Mouse (Mus musculus) gastrocnemius, adult 2 months (tissue): ENCODE data around the gene Smarcb1. TPM values are rescaled to one million over a fixed set of nuclear protein-coding genes. Genes with fewer than 3 reads are reported as not detected.

Experiments used
- DNase-seq: peaks from one replicate; pipeline ENCODE4 v3.0.0; 2022
- H3K27ac ChIP-seq: fragments of 200-600 bp; 2 replicates; pipeline ENCODE4 v1.8.1; 2022; ENCODE audit warnings: mild to moderate bottlenecking
- H3K4me3 ChIP-seq: fragments of 200-600 bp; 2 replicates; pipeline ENCODE4 v1.8.1; 2022; ENCODE audit warnings: mild to moderate bottlenecking, moderate library complexity
- CTCF ChIP-seq: fragments of 200-600 bp; IDR thresholded peaks from 2 replicates; pipeline ENCODE4 v1.8.1; 2022; ENCODE audit warnings: antibody characterized with exemption, mild to moderate bottlenecking, moderate library complexity
- intact Hi-C: fragments of 180-260 bp; cut with DNase I; formaldehyde crosslinking; loops from one replicate; pipeline ENCODE4 v1.15.1; 2025
- total RNA-seq, 2 experiments: library from RNA; stranded (reverse); gene quantifications; 2 replicates each; pipeline ENCODE4 v1.2.3; 2021

Smarcb1 gene
- total RNA-seq, 2 experiments from 2014 or later: 13.0 to 17.7 TPM

DNA sequence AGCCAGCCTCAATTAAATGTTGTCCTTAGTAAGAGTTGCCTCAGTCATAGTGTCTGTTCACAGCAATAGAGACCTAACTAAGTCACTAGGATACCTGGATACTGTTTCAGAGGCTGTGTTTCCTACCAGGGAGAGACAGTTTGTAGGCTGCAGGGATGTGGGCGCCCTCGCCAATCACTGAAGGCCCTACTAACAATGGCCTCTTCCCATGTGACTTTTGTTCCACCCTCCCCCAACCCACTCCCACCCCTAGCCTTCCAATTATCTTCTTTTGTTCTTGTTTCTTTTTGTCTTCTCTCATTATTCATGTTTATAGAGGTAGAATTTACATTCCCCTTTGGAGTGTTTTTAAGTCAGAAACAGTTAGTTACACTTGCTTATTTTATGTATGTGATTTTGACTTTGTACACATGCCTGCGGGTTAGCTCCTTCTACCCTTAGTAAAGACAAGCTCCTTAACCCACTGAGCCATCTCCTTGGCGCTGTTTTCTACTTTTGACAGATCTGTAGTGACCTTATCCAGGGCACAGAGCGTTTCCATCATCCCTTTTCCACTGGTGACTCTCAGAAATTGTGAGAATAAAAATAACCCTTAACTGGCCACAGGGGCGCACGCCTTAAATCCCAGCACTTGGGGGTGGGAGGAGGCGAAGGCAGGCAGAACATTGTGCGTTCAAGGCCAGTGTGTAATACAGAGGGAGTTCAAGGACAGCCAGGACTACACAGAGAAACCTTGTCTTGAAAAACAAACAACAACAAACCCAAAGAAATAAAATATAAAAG lies 19.8 kb upstream of the Smarcb1 start:
- no peak for TF ChIP-seq CTCF
- Histone ChIP-seq H3K27ac (no peak overlapping the region), H3K4me3 (no peak overlapping the region)
- DNase-seq: no peak
- intact Hi-C loops: no loop called here

DNA sequence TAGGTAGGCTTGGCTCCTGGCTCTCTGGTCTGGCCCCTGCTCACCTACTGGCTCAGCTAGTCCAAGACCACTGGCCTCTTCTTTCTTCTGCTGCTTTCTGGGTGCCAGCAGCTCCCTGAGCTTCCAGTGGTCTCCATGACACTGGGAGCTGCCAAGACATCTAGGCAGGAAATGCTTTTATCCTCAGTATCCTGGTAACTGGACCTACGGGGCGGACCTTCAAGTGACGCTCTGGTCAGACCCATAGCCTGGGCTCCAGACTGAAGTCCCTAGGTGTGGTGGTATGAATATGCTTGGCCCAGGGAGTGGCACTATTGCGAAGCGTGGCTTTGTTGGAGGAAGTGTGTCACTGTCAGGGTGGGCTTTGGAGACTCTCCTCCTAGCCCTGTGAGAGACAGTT lies 19.1 kb upstream of the Smarcb1 start, which contains the start of gene Gm867:
Gene Gm867, minus strand, starts transcription at position 153 of the 400 bp plus-strand sequence.
- no peak for DNase-seq
- no peak for TF ChIP-seq CTCF
- intact Hi-C loops: no loop called here
- H3K4me3 ChIP-seq: no peak within 1 kb of the TSS
- H3K27ac ChIP-seq: no peak within 1 kb of the TSS; the same call in 1 of the 2 replicates

DNA sequence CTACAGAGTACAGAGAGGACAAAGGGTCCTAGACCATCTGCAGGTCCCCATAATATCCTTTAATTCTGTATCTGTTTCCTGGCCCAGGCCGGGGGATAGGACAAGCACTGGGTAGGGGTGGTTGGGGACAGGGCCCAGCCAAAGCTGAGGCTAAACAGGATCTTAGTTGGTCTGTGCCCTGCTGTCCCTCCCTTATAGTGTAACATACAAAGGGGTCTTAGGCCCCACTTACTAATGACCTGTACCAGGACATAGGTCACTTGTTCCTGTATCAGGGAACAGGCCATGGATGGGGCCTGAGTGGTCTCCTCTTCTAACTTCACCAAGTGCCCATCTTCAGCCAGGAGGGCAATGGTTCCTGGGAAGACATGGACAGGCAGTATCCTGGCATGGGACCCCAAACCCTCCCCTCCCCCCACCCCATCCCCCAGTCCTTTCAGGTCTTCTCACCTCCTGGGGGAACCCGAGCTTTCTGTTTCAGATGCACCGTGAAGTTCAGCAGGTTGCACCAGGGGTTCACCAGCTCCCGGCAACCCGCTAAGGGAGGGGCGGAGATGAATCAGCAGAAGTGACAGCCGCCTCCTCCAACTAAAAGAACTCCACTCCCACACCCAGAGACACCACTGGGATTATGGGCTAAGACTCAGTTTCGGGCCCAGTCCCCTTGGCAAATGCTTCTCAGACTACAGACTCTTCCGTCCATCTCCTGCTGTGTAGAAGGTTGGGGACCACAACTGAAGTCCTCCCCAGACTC lies 18.2 kb upstream of the Smarcb1 start:
- intact Hi-C loops: loop anchor here (5.0 kb wide), 1 partner anchor 42 kb away; no protein-coding TSS in a partner anchor
- TF ChIP-seq CTCF: no peak
- H3K27ac ChIP-seq: peak overlapping the region; percentile 7; the same call in 1 of the 2 replicates
- no peak for DNase-seq
- H3K4me3 ChIP-seq: no peak overlapping the region

DNA sequence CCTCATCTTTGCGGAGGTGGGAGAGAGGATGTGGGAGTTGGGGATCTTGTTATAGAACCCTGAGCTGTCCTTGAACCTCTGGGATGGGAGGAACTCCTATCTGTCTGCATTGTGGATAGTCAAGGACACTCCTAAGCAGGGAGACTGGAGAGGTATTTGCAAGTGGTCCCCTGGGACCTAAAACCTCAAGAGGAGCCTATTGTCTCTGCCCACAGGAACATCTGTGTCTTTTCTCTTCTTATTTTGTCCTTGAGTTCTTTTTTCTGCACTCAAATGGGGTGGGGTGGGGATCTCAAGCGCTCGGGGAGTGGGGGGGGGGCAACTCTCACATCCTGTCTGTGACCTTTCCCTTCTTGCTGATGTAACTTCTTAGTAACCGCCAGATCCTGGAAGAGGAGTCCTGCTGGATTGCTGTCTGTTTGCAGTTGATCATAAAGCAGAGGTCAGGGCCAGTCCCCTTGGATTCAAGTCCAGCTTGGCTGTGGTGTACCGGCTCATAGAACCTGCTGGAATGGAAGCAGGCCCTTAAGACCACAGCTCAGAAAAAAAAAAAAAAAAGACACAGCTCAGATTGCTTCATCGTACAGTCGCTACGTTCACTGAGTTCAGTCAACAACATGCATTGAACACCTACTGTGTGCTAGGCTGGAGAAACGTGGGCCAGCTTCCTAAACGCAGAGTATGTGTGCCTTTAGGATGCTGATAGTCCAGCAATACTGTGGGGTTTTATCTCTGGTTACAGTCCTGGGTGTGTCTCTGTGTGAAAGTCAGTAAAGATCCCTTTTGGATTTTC lies 16.6 kb upstream of the Smarcb1 start:
- DNase-seq: peak; percentile 57
- no peak for TF ChIP-seq CTCF
- Histone ChIP-seq H3K4me3 (peak overlapping the region; percentile 81), H3K27ac (peak overlapping the region; percentile 99)
- intact Hi-C loops: loop anchor here (5.0 kb wide), 1 partner anchor 41 kb away; no protein-coding TSS in a partner anchor

DNA sequence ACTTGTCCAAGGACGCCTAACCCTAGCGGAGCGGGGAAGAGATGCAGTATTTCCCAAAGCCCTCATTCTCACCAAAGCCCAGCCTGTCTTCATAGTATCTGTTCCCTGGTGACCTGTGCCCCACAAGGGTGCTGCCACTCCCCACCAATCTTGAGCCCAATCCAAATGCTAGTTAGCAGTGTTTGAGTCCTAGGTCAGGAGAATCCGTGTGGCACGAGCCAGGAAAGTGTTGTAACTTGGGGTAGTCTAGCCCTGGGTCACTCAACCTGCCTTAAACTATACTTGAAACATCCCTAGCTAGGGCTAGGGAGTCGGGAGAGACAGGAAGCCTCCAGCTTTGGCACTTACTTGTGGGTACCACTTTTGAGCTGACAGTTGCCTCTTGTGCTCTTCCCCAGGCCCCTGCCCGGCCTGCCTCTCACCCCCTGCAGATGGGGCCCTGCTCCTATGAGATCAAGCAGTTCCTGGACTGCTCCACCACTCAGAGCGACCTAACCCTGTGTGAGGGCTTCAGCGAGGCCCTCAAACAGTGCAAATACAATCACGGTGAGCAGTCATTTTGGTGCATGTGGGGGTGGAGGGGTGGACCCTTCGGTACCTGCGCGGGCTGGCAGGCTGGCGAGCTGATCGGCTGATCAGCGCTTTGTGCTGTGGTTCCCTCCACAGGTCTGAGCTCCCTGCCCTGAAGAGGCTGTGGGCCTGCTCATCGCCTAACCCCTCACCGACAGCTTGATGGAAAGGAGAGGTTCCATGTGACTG lies 15.7 kb upstream of the Smarcb1 start:
- peak overlapping the region; percentile 99 for H3K27ac ChIP-seq
- no peak for TF ChIP-seq CTCF
- intact Hi-C loops: loop anchor here (5.0 kb wide), 1 partner anchor 40 kb away; no protein-coding TSS in a partner anchor
- peak; percentile 51 for DNase-seq
- H3K4me3 ChIP-seq: peak overlapping the region; percentile 81

DNA sequence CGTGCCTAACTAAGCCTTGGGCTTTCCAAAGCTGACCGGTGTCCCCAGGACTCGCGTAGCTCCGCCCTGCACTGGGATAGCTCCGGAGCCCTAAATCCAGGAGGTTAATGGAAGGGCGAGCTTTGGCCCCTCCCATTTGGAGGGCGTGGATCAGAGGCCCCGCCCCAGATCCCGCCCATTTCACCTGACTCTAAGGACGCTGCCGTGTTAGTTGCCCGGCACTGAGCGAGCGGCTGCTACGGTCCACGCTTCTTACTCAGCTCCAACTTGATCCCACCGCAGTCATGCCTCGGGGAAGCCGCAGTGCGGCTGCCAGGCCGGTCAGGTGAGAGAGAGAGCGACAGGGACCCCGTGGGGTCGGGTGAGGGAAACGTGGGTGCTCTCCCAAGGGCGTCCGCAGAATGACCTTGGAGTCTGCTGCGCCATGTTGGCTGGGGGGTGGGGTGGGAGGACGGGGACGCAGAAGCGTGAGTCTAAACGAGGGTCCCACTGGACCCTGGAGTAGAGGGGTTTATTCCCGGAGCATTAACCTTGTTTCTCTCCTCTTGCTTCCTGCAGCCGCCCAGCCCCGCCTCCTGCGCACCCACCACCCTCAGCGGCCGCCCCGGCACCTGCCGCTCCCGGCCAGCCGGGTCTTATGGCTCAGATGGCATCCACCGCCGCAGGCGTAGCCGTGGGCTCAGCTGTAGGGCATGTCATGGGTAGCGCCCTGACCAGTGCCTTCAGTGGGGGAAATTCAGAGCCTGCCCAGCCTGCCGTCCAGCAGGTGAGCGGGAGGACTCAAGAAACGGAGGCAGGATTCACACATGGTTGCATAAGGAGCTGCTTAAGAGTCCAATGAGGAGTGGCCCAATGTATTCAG lies 14.5 kb upstream of the Smarcb1 start, which contains the start of gene Mmp11:
Gene Mmp11, minus strand, starts transcription at position 817 of the 862 bp plus-strand sequence.
- no peak for TF ChIP-seq CTCF
- DNase-seq: peak; percentile 86
- Histone ChIP-seq H3K27ac (peak within 1 kb of the TSS; percentile 99), H3K4me3 (peak within 1 kb of the TSS; percentile 81)
- intact Hi-C loops: loop anchor here (5.0 kb wide), 1 partner anchor 39 kb away; no protein-coding TSS in a partner anchor

DNA sequence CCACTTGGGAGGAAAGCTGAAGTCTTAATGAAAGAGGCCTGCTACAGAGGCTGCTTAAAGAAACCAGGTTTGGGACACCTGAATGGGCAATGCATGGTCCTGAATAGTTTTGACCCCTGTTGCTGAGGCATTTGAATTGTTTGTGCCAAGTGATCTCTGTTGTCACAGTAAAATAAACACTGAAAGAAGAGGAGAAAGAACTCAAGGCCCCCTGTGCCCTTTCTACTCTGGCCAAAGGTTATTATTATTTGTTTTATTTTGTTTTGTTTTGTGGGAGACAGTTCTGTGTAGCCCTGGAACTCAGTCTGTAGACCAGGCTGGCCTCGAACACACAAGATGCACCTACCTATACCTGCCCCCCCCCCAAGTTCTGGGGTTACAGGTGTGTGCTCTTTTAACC lies 13.6 kb upstream of the Smarcb1 start:
- DNase-seq: no peak
- intact Hi-C loops: loop anchor here (5.0 kb wide), 1 partner anchor 38 kb away; no protein-coding TSS in a partner anchor
- TF ChIP-seq CTCF: no peak
- Histone ChIP-seq H3K4me3 (peak overlapping the region; percentile 81), H3K27ac (peak overlapping the region; percentile 99)

DNA sequence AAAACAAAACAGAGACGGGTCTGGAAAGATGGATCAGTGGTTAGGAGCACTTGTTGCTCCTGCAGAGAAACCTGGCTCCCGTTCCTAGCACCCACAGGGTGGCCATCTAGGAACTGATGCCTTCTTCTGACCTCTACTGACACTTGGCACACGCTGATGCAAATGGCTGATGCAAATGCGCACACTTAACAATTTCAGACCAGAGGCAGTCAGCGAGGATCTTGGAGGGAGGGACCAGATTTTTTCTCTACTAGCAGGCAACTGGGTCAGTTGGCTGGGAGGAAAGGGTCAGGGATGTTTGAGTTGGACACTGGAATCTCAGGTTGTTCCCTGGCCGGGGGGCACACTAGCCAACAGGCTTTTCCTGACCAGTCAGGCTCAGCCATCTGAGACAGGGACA lies 11.5 kb upstream of the Smarcb1 start, which contains the start of gene Chchd10:
Gene Chchd10, plus strand, starts transcription at position 240 of the 400 bp plus-strand sequence.
- Histone ChIP-seq H3K4me3 (peak within 1 kb of the TSS; percentile 84), H3K27ac (peak within 1 kb of the TSS; percentile 86)
- intact Hi-C loops: no loop called here
- DNase-seq: no peak
- no peak for TF ChIP-seq CTCF

DNA sequence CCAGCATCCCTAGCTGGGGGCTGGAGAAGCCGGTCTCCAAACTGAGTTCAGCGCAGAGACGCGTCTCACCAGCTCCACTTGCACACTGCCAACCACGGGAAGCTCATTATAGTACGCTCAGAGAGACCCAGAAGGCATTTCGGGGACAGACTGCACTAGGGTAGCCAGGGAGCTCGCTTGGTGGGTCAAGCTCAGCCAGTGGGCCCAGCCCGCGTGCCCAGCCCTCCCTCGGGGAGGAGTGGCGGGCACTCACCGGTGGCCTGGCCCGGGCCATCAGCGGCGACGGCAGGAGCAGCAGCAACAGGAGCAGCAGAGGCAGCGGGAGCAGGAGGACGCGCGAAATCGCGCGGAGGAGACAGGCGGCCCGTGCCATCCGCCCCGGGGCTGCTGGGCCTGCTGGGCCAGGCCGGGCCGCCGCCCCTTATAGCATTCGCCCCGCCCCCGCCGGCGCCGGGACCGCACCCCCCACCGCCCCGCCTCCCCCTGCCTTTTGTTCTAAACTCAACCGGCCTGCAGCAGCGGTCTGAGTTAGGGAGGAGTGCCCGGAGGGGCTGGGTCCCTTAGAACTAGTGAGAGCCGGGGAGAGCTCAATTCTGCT lies 10.8 kb upstream of the Smarcb1 start:
- Histone ChIP-seq H3K27ac (peak overlapping the region; percentile 86), H3K4me3 (peak overlapping the region; percentile 84)
- intact Hi-C loops: no loop called here
- DNase-seq: peak; percentile 78
- TF ChIP-seq CTCF: no peak

DNA sequence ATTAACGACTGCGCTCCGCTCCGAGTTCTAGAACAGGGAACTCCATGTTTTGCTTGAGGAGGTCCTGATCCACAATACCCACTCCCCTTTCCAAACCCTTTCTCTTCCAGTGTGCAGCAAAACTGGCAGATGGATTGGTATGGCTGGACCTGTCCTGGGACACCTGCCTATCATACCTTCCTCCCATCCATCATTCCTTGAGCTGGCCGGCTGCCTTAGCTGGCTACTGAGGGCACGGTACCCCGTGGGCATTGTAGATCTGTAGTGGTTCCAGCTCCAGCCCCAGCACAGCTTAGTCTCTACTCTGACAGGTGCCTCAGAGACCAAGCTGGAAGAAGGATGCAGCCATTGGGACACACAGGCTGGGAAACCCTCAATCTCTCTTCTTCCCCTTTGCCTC lies 9.9 kb upstream of the Smarcb1 start:
- Histone ChIP-seq H3K4me3 (peak overlapping the region; percentile 84), H3K27ac (peak overlapping the region; percentile 86; the same call in 1 of the 2 replicates)
- no peak for TF ChIP-seq CTCF
- intact Hi-C loops: no loop called here
- DNase-seq: no peak
